Mouse (Mus musculus) megakaryocyte progenitor cell, adult 5-6 weeks (primary cell): Measurements from ENCODE around the gene Theg. TPM values are rescaled to one million over a fixed set of nuclear protein-coding genes. Genes with fewer than 3 reads are reported as not detected.

ENCODE experiments used
- ATAC-seq: replicated peaks from 2 replicates; pipeline ENCODE4 v1.8.0; 2016; ENCODE audit warnings: mild to moderate bottlenecking, moderate TSS enrichment, inconsistent platforms; ENCODE audit not compliant: poor library complexity
- total RNA-seq, 2 experiments: library from RNA; stranded (forward) in 1 of 2; stranded (reverse) in 1 of 2; fragments of 157-497, 149-512 nt in 1 of 2; fragments of 200-1000 nt in 1 of 2; gene quantifications; 2 replicates each; pipeline versions ENCODE4 v1.2.3 to v1.2.4; 2015 to 2017

Theg gene
- not detected in 2 replicates for total RNA-seq (2015)
- not detected in 2 replicates for total RNA-seq (2017)

DNA sequence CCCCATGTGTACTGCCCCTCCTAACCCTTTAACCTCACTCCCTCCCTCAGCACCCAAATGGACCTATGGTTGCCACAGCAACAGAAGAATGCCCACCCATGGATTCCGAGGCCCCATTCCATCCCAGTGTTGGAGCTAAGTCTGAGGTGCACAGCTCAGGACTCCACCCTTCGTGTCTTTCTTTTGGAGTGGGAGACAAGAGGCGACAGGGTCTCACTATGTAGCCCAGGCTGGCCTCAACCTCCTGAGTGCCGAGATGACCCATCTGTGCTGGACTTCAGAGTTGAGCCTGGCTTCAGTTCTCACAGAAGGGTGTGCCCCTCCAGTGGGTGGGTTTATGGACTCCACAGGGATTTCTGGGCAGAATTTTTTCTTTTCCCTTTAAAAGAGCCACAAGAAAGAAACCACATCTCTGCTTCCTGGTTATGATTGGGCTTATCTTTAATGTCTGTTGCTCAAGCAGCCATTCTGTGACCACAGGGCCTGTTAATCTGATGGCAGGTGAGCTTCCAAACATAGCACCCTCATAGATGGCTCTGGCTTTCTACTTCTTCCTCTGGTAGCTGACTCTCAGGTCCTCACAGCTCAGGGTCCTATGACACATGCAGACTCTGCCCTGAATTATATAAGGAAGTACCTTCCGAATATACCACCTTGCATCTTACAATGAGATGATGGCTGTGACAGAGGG lies at the start of gene Theg:
Gene Theg, minus strand, starts transcription at position 271 of the 691 bp plus-strand sequence.
- ATAC-seq: no peak

DNA sequence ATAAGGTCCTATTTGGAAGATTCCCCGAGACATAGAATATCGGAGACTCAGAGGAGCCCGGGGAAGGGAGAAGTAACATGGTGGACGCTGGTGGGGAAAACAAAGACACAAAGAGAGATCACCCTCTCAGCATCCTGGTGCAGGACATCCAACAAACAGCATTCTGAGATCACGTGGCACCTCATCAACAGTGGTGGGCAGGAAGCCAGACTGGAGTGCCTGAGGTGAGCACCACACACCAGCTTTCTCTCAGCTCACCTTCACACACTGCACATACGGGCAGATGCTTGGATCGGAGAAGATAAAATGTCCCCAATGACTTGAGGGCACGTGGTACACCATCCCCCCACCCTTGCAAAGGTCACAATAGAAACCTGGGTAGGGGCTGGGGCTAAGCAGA lies 49.2 kb upstream of the Theg start:
- no peak for ATAC-seq

DNA sequence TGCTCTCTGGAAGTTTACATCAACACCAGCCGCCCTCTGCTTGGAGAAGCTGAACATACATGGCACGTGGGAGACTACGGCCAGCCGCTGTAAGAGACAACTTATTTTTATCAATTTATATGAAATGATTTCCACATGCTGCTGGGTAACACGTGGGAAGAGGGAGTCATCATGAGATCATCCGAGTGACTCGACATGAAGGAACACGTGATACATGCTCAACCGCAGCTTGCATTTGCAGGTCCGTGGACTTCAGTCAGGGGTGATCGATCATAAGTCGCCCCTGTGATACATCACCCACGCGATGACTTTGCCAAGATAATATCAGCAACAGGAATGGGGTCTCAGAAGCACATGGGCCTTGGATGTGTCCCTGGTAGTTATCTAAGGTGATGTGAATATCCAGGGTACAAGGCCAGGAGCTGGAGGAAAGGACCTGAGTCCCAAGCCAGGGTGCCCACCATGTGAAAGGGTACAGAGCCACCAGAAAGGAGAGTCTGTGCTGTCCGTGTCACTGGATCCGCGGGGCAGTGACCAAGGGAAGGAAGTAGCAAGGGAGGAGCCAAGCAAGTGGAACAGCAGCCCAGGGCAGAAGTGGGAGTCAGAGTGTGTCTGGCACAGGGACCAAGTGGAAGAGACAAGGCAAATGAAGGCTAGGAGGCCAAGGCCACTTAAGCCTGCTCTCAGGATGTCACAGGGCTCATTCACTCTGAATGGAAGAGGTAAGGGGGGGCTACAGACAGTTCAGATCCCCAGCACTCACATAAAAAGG lies 46.1 kb upstream of the Theg start:
- ATAC-seq: no peak

DNA sequence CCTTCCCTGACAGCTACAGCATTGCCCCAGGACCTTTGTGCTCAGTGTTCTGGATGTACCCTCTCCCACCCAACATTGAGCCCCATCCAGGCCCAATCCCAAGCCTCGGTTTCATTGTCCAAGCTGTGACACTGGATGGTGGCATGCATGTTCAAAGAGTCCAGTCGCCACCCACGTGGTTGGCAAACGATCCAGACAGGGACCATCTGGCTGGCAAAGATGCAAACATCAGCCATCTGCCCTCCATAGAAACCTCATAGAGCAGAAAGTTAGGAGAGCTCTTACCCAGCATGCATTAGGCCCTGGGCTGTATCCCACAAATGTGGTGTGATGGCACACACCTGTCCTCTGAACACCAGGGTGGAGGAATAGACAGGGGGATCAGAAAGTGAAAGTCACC lies 44.3 kb upstream of the Theg start:
- ATAC-seq: no peak

DNA sequence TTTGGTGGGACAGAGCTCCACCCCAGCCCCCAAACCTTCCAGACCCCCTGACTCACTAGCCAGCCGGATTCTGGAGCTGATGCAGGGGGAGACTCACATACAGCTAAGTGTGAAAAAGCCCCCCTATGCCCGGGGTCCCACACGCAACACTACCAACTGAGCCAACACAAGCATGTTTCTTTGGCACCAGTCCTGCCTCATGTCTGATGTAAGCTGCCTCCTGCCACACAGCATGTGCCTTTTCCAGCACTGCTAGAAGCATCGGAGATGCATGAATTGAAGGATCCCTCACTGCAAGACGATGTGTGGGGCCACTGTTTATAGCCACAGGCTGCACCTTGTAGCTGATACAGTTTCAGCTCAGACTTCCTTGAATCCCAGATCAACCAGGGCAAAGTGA lies 41.2 kb upstream of the Theg start:
- ATAC-seq: no peak

DNA sequence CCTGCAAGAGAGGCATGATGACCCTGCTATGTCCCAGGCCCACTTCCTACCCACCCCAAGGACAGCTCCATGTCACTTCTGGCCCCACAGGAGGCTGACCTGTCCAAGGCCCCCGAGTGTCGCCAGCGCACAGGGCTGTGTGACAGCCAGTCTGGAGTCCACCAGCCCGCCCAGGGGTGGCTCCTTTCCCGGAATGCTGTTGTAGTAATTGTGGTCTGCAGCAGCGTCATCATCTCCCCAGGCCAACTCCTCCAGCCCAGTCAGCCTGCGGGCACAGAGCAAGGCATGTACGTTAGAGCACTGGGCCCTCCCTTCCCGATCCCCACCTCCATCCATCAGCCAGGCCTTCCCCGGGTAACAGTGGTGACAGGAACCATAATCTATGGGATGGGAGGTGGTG lies 39.0 kb upstream of the Theg start:
- no peak for ATAC-seq

DNA sequence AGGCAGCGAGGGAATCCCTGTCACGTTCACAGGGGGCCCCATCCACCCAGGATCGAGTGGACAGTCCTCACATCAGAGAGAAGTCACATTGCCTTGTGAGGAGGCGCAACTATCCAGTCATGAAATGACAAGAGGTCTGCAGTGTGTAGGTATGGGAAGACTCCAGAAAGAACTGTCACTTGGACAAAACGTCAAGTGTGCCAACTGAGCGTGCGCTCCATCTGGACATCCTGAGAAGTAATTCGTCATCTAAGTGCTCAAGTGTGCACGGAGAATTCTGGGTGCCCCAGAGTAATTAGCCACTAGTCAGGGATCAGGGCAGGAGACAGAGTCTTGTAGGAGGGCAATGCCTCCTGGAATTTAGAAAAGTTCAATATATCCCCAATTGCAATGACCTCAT lies 38.3 kb upstream of the Theg start:
- no peak for ATAC-seq

DNA sequence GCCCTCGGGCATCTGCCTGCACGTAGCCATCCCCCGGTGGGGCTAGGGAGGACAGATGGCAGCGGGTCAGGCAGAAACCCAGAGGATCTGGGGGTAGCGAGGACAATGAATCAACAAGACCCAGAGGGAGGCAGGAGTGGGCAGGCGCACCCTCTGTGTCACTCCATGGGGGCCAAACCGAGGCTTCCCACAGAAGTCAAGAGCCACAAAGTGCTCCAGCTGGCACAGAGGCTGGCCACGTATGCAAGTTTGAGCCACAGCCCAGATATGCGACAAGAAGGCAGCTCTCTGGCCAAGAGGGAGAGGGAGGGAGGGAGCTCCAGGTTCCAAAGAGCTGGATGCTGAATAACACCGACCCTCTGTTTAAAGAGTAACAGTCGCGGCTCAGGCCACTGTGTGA lies 36.8 kb upstream of the Theg start:
- no peak for ATAC-seq

DNA sequence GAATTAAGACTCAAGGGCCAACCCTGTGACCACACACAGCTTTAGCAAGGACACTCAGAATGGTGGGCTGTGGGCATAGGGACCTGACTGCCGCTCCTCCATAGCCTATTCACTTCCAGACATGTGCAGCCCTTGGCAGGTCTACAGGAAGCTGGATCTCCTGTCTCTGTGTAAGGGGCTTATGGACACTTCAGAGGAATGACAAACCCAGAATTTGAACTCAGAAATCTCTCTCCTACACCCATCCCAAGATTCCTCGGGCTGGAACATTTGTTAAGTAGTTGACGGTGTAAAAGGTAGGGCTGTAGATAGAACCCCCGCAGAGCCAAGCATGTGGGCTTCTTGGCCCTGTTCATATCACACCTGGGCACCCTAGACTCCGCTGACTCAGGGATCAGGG lies 29.2 kb upstream of the Theg start:
- no peak for ATAC-seq

DNA sequence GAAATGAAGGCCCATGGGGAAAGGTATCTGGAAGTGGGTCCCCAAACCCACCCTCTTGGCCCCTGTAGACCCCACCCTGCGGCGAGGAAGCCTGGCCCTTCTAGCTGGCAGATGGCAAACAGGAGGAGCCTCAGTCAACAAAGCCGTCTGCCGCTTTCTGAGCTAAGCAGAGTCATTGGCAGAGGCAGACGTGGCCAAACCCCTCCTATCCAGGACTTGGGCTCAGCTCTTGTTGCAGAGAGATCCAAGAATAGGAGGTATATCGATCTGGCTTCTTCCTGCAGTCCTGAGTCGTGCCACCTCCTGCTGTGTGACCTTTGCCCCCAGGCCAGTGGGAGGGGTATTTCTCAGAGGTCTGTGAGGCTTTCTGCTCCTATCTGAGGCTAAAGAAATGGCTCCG lies 28.7 kb upstream of the Theg start:
- ATAC-seq: no peak

DNA sequence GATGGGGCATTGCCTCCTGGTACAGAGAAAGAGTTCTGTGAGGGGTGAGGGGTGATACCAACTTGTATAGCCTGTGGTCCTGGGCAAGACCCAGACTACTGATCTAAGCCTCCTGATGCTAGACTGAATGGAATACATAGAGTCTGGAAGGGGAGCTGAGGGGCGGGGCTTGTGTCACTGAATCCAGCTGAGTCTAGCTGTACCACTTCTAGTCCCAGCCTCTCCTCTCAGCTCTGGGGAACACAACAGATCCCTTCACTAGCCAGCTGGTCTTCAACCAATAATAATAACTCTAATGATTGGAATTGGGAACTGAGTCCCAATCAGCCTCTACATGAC lies 27.1 kb upstream of the Theg start:
- ATAC-seq: 0 out of 2 replicates have a peak, but pooled peaks have one; percentile 9

DNA sequence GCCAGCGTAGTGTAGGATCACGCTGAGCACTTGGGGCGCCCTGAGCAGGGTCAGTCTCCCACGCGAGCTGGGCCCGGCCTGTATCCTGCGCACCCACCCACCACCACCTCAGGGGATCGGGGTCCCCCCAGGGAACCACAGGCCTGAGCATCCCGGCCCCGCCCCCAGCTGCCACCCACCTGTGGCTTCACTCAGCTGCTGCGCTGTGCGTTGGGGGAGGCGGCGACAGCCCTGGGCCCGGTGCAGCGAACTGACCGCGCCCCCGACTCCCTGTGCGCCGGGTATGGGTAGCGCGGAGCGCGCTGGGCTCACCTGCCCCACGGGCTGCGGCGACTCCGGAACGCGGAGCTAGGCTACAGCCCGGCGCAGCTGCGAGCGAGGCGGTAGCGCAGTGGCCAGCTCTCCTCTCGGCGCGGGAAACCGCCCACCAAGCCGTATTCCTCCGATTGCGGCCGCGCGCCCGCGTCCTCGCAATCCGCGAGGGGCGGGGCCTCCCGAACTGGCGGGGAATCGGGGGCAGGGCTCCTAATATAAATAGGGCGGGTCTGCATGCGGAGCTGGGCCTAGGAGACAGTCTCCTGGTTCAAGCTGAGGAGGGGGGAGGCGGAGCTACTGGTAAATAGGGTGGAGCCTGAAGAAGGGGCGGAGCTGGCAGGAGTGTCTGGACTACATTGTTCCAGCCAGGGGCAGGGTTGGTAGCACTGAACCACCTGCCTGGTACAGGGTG lies 26.6 kb upstream of the Theg start, which contains the start of gene C2cd4c:
Gene C2cd4c, minus strand, starts transcription at position 448 of the 727 bp plus-strand sequence.
- peak; percentile 87 for ATAC-seq

DNA sequence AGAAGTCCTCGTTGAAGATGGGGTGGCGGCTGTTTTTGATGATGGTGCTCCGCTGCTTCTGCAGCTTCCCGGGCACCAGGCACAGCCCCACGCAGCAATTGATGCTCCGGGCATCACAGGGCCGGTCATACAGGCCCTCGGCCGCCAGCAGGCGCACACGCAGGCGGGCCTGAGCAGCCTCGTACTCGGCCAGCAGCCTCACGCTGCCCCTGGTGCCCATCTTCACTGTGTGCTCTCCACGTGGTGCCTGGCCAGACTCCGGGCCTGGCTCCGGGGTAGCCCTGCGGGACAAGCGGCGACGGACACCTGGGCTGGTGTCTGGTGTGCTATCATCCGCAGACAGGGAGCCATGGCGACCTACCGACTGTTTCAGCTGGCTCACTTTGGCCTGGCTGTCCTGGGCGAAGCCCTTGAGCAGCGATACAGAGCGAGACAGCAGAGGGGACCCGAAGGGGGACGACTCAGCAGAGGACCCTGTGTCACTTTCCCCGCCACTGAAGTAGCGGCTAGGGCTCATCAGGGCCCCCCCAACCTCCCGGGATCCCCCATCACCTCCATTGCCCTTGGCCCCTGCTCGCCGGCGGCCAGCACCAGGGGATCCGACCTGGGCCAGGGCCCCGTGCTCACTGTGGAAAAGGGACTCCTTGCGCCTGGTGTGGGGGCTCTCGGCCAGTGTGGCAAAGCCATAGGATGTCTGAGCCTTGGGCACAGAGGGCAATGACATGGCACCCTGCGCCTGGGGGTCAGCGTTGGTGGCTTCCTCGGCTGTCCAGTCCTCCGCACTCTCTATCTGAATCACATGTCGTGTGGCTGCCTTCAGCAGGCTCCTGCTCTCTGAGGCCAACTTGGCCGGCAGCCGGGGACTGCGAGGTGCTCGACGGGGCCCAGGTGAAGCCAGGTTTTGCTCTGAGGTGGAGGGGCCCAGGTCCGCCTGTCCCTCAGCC lies 25.3 kb upstream of the Theg start:
- ATAC-seq: peak; percentile 37; the same call in 1 of the 2 replicates

DNA sequence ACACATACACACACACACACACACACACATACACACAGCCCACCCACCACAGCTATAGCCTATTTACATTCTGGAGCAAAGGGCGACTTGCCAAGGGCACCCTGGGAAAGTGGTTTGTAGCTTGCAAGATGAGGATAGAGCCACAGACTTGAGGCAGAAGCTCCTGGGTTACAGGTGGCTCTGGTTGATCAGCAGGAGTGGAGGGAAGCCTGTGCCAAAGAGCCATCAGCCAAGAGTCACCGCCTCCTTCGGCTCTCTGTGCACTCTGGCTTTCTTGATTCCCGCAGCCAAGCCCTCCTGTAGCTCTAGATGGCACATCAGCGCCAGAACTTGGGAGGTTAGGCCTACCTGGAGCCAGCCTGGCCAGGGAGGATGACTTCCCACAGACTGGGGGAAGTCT lies 24.2 kb upstream of the Theg start:
- no peak for ATAC-seq

DNA sequence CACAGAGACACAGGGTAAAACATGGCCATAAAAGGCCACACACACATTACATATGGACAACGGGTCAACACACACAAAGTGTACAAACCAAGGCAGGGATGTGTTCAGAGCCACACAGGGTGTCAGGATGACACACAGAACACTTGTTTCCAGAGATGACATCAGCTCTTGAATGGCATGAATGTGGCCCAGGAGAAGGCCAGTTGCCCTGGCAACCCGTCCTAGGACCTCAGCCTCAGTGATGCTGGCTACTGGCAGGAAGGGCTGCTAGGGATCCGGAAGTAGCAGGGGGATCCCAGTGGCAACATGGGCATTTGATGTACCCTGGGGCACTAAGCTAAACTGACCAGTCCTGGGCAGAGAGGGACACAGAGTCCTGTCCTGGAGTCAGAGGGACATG lies 22.1 kb upstream of the Theg start:
- ATAC-seq: no peak

DNA sequence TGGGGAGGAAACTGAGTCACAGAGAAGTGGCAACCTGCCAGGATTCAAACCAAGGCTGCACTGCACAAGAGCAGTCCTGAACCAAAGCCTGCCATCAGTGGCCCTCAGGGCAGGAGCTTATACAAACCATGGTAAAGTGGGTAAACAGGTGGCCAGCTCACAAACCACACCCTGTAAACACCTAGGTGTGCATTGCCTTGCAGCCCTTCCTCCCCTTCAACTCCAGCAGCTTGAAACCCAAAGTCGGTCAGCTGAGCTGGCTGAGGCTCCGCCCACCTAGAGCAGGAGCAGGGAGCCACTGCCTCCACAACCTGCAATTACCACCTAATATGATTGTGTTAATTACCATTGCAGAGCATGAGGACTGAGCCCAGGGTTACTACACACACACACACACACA lies 20.8 kb upstream of the Theg start:
- no peak for ATAC-seq

DNA sequence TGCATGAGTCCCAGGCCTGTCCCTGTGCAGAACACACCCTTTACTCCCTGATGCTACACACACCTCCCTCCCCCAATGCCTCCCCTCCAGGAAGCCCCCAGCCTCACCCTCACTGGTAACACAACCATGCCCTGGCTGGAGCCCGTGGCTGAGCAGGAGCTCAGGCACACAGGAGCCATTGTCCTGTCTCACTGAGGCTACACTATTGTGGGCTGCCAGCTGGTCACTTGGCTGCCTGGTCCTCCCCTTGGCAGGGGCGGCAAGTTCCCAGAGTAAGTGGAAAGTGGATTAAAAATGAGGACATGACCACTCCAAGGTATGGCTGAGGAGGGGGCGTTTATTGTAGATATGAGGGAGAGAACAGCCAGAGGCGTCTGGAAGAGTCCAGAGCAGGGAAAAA lies 19.4 kb upstream of the Theg start:
- ATAC-seq: no peak

DNA sequence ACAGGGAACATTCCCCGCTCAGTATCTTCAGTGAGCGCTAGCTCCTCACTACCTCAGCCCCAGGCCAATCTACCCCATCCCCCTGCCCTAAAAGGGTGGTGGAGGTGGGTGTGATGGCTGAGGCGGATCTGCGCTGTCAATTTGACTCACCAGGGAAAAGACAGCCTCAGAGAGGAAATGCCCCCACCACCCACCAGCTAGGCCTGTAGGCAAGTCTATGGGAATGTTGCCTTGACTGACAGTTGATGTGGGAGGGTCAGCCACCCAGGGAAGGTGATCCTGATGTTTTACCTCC lies 10.8 kb upstream of the Theg start:
- no peak for ATAC-seq

DNA sequence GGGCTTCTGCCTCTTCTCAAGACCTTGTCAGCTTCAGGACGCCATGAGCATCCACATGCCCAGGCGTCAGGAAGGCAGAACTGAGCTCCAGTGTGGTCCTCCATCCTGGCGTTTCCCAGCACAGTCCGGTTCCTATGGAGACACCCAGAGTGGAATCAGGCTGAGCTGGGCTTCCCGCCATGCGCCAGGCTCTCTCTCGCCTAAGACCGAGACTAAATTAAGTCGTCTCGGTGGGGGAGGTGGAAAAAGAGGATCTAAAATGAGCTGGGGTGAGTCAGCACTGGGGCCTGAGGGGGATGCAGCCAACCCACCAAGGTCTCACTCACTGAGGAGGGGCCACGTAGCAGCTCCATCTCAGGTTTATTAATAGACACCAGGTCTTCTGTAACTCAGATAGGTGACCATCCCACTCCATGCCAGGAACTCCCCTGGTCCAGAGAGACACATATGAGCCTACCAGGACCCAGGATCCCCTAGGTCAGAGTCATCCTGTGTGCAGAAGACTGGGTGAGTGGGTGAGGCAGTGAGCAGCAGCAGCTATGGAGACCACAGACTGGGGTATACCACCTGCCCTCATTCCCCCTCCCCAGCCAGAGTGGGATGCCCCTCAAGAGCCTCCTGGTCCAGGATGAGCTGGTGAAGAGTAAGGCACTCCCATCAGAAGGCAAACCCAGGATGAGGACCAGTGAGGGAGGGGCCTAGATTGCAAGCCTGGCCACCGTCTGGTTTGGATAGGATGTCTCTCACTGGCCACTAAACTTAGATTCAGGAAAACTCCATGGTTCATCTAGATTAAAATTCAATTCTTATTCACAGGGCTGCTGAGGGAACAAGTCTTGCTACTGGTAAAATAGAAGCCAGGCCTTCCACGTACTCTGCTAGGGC lies 10.2 kb upstream of the Theg start:
- ATAC-seq: peak; percentile 39; the same call in 1 of the 2 replicates

DNA sequence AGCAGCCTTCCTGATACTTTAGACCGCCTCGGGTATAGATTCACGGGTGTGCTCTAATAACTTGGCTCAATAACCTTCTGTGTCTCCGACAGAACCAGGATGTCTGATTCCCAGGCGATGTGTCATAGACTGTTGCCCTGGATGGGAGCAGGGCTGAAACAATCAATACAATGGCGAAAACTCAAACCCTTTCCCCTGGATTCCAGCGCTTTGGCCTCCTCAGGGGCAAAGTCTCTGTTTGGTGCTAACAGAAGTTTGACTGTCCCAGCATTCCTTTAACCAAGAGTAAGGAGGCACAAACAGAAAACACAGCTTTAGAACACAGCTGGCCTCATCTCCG lies 8.4 kb upstream of the Theg start:
- no peak for ATAC-seq
